Mouse (Mus musculus): Measurements from ENCODE around the gene Vwa1. TPM values are rescaled to one million over a fixed set of nuclear protein-coding genes. Genes with fewer than 3 reads are reported as not detected.

Gene Vwa1
- polyA plus RNA-seq, 1 experiment = 10.6 TPM

- DNase-seq (ENCODE audit: low read depth, low spot score) = no peak
- under 1% methylated on average over 52 of the region's 52 CpGs for WGBS
Measured at GRCm38 (mm10) chr4:155784081-155784701, 9.7 kb upstream of the Vwa1 start.

GRCm38 (mm10) chr4:155783486-155784080 lies 9.1 kb upstream of the Vwa1 start:
- WGBS = 23% methylated on average over 16 of the region's 16 CpGs
- DNase-seq (ENCODE audit: low read depth, low spot score) = no peak

- no peak for DNase-seq (ENCODE audit: low read depth, low spot score)
- WGBS = 40% methylated on average over 6 of the region's 6 CpGs
Measured at GRCm38 (mm10) chr4:155780895-155781294, 6.4 kb upstream of the Vwa1 start.

- DNase-seq (ENCODE audit: low read depth, low spot score) = no peak
- WGBS = 78% methylated on average over 4 of the region's 4 CpGs
Measured at GRCm38 (mm10) chr4:155779498-155779897, 5.0 kb upstream of the Vwa1 start.

GRCm38 (mm10) chr4:155777816-155778215 lies 3.3 kb upstream of the Vwa1 start:
- WGBS = 75% methylated on average over 2 of the region's 2 CpGs
- no peak for DNase-seq (ENCODE audit: low read depth, low spot score)

GRCm38 (mm10) chr4:155776704-155777335 lies 2.3 kb upstream of the Vwa1 start:
- DNase-seq (ENCODE audit: low read depth, low spot score) = no peak
- 55% methylated on average over 2 of the region's 2 CpGs for WGBS

GRCm38 (mm10) chr4:155775855-155776254 lies 1.4 kb upstream of the Vwa1 start:
- DNase-seq (ENCODE audit: low read depth, low spot score) = no peak
- WGBS = 64% methylated on average over 3 of the region's 3 CpGs

- 54% methylated on average over 9 of the region's 9 CpGs for WGBS
- no peak for DNase-seq (ENCODE audit: low read depth, low spot score)
Measured at GRCm38 (mm10) chr4:155774971-155775740, 658 bp upstream of the Vwa1 start.

- 55% methylated on average over 5 of the region's 5 CpGs for WGBS
Measured at GRCm38 (mm10) chr4:155773335-155774078, 991 bp downstream of the Vwa1 start.

GRCm38 (mm10) chr4:155772786-155773185 lies 1.7 kb downstream of the Vwa1 start:
- no peak for DNase-seq (ENCODE audit: low read depth, low spot score)
- 88% methylated on average over 13 of the region's 13 CpGs for WGBS

More at GRCm38 (mm10) chr4:155773335-155774078, 991 bp downstream of the Vwa1 start:
- no peak for DNase-seq (ENCODE audit: low read depth, low spot score)

- WGBS = 53% methylated on average over 2 of the region's 2 CpGs
- DNase-seq (ENCODE audit: low read depth, low spot score) = no peak
Measured at GRCm38 (mm10) chr4:155771706-155772105, 2.8 kb downstream of the Vwa1 start.

GRCm38 (mm10) chr4:155770626-155771025 lies 3.9 kb downstream of the Vwa1 start:
- DNase-seq (ENCODE audit: low read depth, low spot score) = no peak
- WGBS = 54% methylated on average over 24 of the region's 24 CpGs

GRCm38 (mm10) chr4:155769880-155770512 lies 4.5 kb downstream of the Vwa1 start:
- DNase-seq (ENCODE audit: low read depth, low spot score) = peak; percentile 70
- WGBS = under 1% methylated on average over 39 of the region's 39 CpGs

GRCm38 (mm10) chr4:155769496-155769879 lies 5.0 kb downstream of the Vwa1 start:
- WGBS = 58% methylated on average over 5 of the region's 5 CpGs
- DNase-seq (ENCODE audit: low read depth, low spot score) = no peak

GRCm38 (mm10) chr4:155762357-155762756 lies 12.1 kb downstream of the Vwa1 start:
- no peak for DNase-seq (ENCODE audit: low read depth, low spot score)
- 67% methylated on average over 3 of the region's 3 CpGs for WGBS

- DNase-seq (ENCODE audit: low read depth, low spot score) = no peak
- 2% methylated on average over 28 of the region's 28 CpGs for WGBS
Measured at GRCm38 (mm10) chr4:155761356-155762099, 13.0 kb downstream of the Vwa1 start.

- peak; percentile 67 for DNase-seq (ENCODE audit: low read depth, low spot score)
- 1% methylated on average over 68 of the region's 68 CpGs for WGBS
Measured at GRCm38 (mm10) chr4:155760613-155761355, 13.7 kb downstream of the Vwa1 start, which contains the start of gene Atad3a. Atad3a (minus strand) TSS chr4:155761093.
